Mouse (Mus musculus) embryonic fibroblast, embryonic 13.5 days (primary cell): ENCODE data around the gene Acvr1b.

ENCODE experiments used
- CTCF ChIP-seq: IDR thresholded peaks from 2 replicates; pipeline ENCODE4 v1.5.1; 2011; ENCODE audit warnings: mild to moderate bottlenecking, control low read depth, low read length, moderate library complexity, borderline replicate concordance; ENCODE audit not compliant: insufficient read depth
- POLR2A ChIP-seq: IDR thresholded peaks from 2 replicates; pipeline ENCODE4 v1.6.1; 2011; ENCODE audit warnings: low read depth, mild to moderate bottlenecking, control low read depth, low read length, moderate library complexity

- TF ChIP-seq CTCF: no peak
- TF ChIP-seq POLR2A: no peak
These were observed 61.5 kb downstream of the Acvr1b start for GRCm38 (mm10) chr15:101235342-101235698.
